Mouse (Mus musculus) kidney, postnatal 0 days (tissue): ENCODE measurements around the gene Ttc19. TPM values are rescaled to one million over a fixed set of nuclear protein-coding genes. Genes with fewer than 3 reads are reported as not detected.
"Not testable (repeated sequence)": the region's sequence is repeated elsewhere in the genome, so short reads cannot be mapped to it uniquely, and the experiment has no call there.

Experiments
- ATAC-seq: fragments of 200-750 bp; cut with Nextera tagmentation; replicated peaks from 2 replicates; pipeline ENCODE4 v1.8.0; 2017; ENCODE audit warnings: low read depth, moderate number of reproducible peaks, moderate TSS enrichment, moderate library complexity; ENCODE audit not compliant: low FRiP score
- DNase-seq: peaks from one replicate; pipeline ENCODE4 v3.0.0-alpha.2; 2016; ENCODE audit warnings: low spot score
- H3K27ac ChIP-seq: fragments of 300-500 bp; sonication (generic); 2 replicates; pipeline ENCODE4 v1.5.1; 2014; ENCODE audit warnings: mild to moderate bottlenecking
- H3K27me3 ChIP-seq: fragments of 300-500 bp; sonication (generic); 2 replicates; pipeline ENCODE4 v1.6.1; 2014; ENCODE audit warnings: low read length, mixed read lengths; ENCODE audit not compliant: insufficient read depth
- H3K36me3 ChIP-seq: fragments of 300-500 bp; sonication (generic); 2 replicates; pipeline ENCODE4 v1.6.1; 2014; ENCODE audit warnings: low read length, mixed read lengths; ENCODE audit not compliant: insufficient read depth
- H3K4me1 ChIP-seq: fragments of 300-500 bp; sonication (generic); replicated peaks from 2 replicates; pipeline ENCODE4 v1.6.1; 2014; ENCODE audit warnings: antibody characterized with exemption, low read length, mixed read lengths; ENCODE audit not compliant: insufficient read depth
- H3K4me2 ChIP-seq: fragments of 300-500 bp; sonication (generic); 2 replicates; pipeline ENCODE4 v1.6.1; 2014; ENCODE audit warnings: mild to moderate bottlenecking, low read length, moderate library complexity, mixed read lengths
- H3K4me3 ChIP-seq: fragments of 300-500 bp; sonication (generic); replicated peaks from 2 replicates; pipeline ENCODE4 v1.5.1; 2014; ENCODE audit warnings: low read depth, low read length
- H3K9ac ChIP-seq: fragments of 300-500 bp; sonication (generic); 2 replicates; pipeline ENCODE4 v1.6.1; 2014; ENCODE audit warnings: low read depth, low read length
- H3K9me3 ChIP-seq: fragments of 300-500 bp; sonication (generic); replicated peaks from 2 replicates; pipeline ENCODE4 v1.6.1; 2016; ENCODE audit warnings: low read length, inconsistent platforms, mixed read lengths
- CTCF ChIP-seq: IDR thresholded peaks from 2 replicates; pipeline ENCODE4 v1.5.1; 2016; ENCODE audit warnings: antibody characterized with exemption, low read depth, mild to moderate bottlenecking, moderate library complexity
- WGBS: fragments of 180-500 bp; shearing (Covaris S2); extraction: QIAGEN DNeasy Blood & Tissue Kit; methylation state at CpG from one replicate; pipeline ENCODE4 v1.1.7; 2014; 5-methylcytosine and 5-hydroxymethylcytosine counted together
- polyA plus RNA-seq: library from polyadenylated mRNA; unstranded; fragments of >200 nt; fragmentation: Nextera tagmentation; extraction: Ambion mirVana; gene quantifications from 2 replicates; pipeline ENCODE4 v1.2.1, GENCODE M21; 2015

Ttc19 gene
- polyA plus RNA-seq, 1 experiment from 2014 or later = 19.1 TPM

DNA sequence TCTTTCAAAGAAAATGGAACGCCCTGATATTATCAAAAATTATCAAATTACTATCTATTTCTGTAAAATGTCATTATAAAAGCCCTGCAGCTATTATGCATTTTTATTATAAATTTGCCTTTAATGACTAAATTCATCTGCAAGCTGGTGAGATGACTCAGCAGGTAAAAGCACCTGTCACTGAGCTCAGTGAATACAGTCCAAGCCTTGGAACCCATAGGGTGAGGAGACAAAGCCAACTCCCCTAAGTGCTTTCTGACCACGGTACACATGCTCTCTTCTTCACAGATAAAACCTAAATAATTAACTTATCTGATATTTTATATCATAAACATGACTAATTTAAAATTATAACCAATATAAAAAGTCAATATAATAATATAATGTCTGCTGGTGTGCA lies 90.5 kb downstream of the Ttc19 start:
- no peaks in the 10 kb centered on the region for H3K9me3 ChIP-seq
- no peaks in the 10 kb centered on the region for H3K4me1 ChIP-seq
- peaks cover 34% of the 10 kb centered on the region for H3K36me3 ChIP-seq
- DNase-seq (no peak), ATAC-seq (no peak)
- no peak overlapping the region for H3K27ac ChIP-seq
- no peak overlapping the region for H3K4me2 ChIP-seq
- TF ChIP-seq CTCF = no peak
- WGBS = 94% methylated on average over 2 of the region's 2 CpGs
- no peak overlapping the region for H3K9ac ChIP-seq
- H3K27me3 ChIP-seq = no peaks in the 10 kb centered on the region
- no peak overlapping the region for H3K4me3 ChIP-seq

DNA sequence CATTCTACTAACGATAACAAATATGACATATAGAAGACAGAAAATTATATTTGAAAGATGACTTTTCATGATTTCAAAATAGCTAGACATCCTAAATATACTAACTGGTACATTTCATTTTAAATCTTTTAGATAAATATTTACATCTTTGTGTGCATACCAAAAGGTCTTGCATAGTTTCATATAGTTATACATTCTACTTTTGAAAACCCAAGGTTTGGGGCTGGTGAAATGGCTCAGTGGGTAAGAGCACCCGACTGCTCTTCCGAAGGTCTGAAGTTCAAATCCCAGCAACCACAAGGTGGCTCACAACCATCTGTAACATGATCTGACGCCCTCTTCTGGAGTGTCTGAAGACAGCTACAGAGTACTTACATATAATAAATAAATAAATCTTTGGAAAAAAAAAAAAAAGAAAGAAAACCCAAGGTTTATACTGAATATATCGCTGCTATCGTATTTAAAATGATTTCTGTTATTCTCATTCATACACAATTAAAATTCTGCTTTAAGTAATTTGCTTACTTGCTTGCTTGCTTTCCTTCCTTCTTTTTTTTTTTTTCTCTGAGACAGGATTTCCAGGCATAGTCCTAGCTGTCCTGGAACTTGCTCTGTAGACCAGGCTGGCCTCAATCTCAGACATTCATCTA lies 96.1 kb downstream of the Ttc19 start:
- peaks cover 29% of the 10 kb centered on the region for H3K36me3 ChIP-seq

More for the DNA sequence above, 96.1 kb downstream of the Ttc19 start:
- not testable (repeated sequence) for H3K27me3 ChIP-seq, H3K4me1 ChIP-seq, H3K4me2 ChIP-seq, DNase-seq, H3K27ac ChIP-seq, H3K9ac ChIP-seq, ATAC-seq, H3K4me3 ChIP-seq, H3K9me3 ChIP-seq
- 86% methylated on average over 6 of the region's 6 CpGs for WGBS
- peak; percentile 31 for TF ChIP-seq CTCF

Other genes starting within 250 kb of the Ttc19 start
- gene Adora2b, start 32.5 kb upstream of the Ttc19 start, polyA plus RNA-seq = 6.1 and 6.8 TPM in 2 replicates
- 37.2 and 43.8 TPM in 2 replicates for gene Zswim7, start 98 bp upstream of the Ttc19 start, polyA plus RNA-seq
- gene Pigl, start 177.0 kb downstream of the Ttc19 start, polyA plus RNA-seq = 8.3 and 8.9 TPM in 2 replicates
- gene Ncor1, start 177.1 kb downstream of the Ttc19 start, polyA plus RNA-seq = 123 and 130 TPM in 2 replicates